Mouse (Mus musculus): ENCODE measurements around the gene Gsg1. TPM values are rescaled to one million over a fixed set of nuclear protein-coding genes. Genes with fewer than 3 reads are reported as not detected.

The Gsg1 gene
- not detected for polyA plus RNA-seq (2014; fragmentation: Illumina TruSeq; extraction: RNeasy Lipid Tissue Mini Kit (QIAGEN cat#74804); ENCODE audit: low read depth, low replicate concordance)

DNA sequence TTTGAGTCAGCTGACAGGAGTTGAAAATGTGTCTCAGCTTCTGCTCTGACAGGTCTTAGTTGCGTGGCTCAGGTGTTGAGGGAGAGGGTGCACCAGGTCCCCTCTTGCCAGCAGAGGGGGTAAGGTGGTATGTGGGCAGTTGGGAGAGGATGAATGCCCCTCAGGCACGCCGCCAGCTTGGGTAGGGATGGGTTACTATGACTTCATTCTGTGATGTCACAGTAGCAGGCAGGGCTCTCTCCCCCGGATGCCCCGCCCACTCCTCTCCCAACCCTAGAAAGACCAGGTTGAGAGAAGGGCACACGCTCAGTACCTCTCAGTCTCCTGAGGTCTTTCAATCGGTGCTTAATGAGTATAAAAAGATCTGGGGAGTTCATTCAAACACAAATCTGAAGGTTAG lies at the start of gene Gsg1:
Gene Gsg1 (minus strand): TSS at position 199 of the 400 bp plus-strand sequence.

DNA sequence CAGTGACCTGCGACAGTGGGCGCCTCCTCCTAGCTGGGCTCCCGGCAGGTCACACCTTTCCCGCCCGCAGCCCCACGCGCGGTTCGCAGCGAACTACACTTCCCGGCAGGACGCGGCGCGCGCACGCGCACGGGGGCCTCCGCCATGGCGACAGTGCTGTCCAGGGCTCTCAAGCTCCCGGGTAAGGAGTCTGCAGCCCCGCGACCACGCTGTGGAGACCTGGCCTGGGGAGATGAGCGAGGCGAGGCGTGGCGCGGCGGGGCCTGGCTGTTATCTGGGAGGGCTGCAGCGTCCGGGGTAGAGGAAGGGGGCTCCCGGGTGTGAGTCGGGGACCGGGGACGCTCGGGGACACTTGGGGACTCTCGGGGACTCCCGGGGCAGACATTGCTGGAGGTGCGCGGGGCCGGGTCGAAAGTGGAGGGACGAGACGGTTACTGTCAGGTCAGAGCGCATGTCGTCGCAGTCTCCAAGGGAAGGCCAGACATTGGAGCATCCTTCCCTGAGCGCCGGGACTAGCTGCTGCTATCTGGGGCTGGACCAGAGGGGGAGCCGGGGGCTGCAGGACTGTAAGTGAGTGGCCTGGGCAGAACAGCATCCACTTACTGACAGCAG lies 56.1 kb downstream of the Gsg1 start, which contains the start of the genes Fam234b and Hebp1:
Gene Fam234b (plus strand): TSS at position 57 of the 612 bp plus-strand sequence.
Gene Hebp1 (minus strand): TSS at position 102 of the 612 bp plus-strand sequence.

Other genes with a start within 250 kb of the Gsg1 start
- gene Ddx47, start 242.7 kb downstream of the Gsg1 start, polyA plus RNA-seq (2014; fragmentation: Illumina TruSeq; extraction: RNeasy Lipid Tissue Mini Kit (QIAGEN cat#74804); ENCODE audit: low read depth, low replicate concordance) = 133 TPM
- gene Gprc5a, start 188.7 kb downstream of the Gsg1 start, polyA plus RNA-seq (2014; fragmentation: Illumina TruSeq; extraction: RNeasy Lipid Tissue Mini Kit (QIAGEN cat#74804); ENCODE audit: low read depth, low replicate concordance) = 1.4 TPM
- not detected for gene Gprc5d, start 136.1 kb downstream of the Gsg1 start, polyA plus RNA-seq (2014; fragmentation: Illumina TruSeq; extraction: RNeasy Lipid Tissue Mini Kit (QIAGEN cat#74804); ENCODE audit: low read depth, low replicate concordance)
- 9.7 TPM for gene Fam234b, start 56.4 kb downstream of the Gsg1 start, polyA plus RNA-seq (2014; fragmentation: Illumina TruSeq; extraction: RNeasy Lipid Tissue Mini Kit (QIAGEN cat#74804); ENCODE audit: low read depth, low replicate concordance)
- gene Hebp1, start 56.3 kb downstream of the Gsg1 start, polyA plus RNA-seq (2014; fragmentation: Illumina TruSeq; extraction: RNeasy Lipid Tissue Mini Kit (QIAGEN cat#74804); ENCODE audit: low read depth, low replicate concordance) = 21.5 TPM
- not detected for gene Pbp2, start 56.1 kb upstream of the Gsg1 start, polyA plus RNA-seq (2014; fragmentation: Illumina TruSeq; extraction: RNeasy Lipid Tissue Mini Kit (QIAGEN cat#74804); ENCODE audit: low read depth, low replicate concordance)
- 98.4 TPM for gene Emp1, start 108.2 kb upstream of the Gsg1 start, polyA plus RNA-seq (2014; fragmentation: Illumina TruSeq; extraction: RNeasy Lipid Tissue Mini Kit (QIAGEN cat#74804); ENCODE audit: low read depth, low replicate concordance)